Mouse (Mus musculus) liver, adult 2 months (tissue): Measurements from ENCODE around the gene Atxn2l.

Experiments
- CTCF ChIP-seq: fragments of 200-500 bp; IDR thresholded peaks from 2 replicates; pipeline ENCODE4 v1.5.1; 2011; ENCODE audit warnings: low read depth, low read length, control low read depth
- POLR2A ChIP-seq: fragments of 200-500 bp; IDR thresholded peaks from 2 replicates; pipeline ENCODE4 v1.6.1; 2011; ENCODE audit warnings: low read length, control low read depth; ENCODE audit not compliant: insufficient read depth; ENCODE audit errors: extremely low read depth

DNA sequence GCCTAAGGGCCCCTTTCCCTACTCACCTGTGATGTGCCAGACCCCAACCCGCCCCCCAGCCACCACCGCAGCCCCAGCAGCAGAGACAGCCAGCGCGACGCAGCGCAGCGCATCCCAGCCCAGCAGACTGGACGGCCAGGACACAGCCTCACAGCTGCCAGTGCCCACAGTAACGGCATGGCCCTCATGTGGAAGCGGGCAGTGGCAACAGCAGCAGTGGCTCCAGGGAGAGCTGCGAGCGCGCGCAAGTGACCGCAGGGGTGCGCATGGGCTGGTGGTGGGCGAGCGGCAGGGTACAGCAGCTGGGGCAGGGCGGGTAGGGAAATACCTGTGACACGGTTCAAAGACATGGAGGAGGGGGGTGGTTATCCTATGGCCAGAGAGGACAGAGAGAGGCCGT is 57.0 kb downstream of the Atxn2l start:
- TF ChIP-seq CTCF (no peak), POLR2A (no peak)
